Mouse (Mus musculus): ENCODE results near the gene Olfr222. TPM values are rescaled to one million over a fixed set of nuclear protein-coding genes. Genes with fewer than 3 reads are reported as not detected.
A peak's percentile ranks its signal among the peaks of the same experiment; 100 is the strongest.

Gene Olfr222
- polyA plus RNA-seq, 1 experiment from 2014 or later: not detected

GRCm38 (mm10) chr11:59575726-59576125, 309 bp downstream of the Olfr222 start:
- Histone ChIP-seq H3K4me3 (ENCODE audit: low read depth, low read length) (no peak overlapping the region), H3K4me2 (ENCODE audit: low read depth, low read length) (no peak overlapping the region), H3K9me3 (ENCODE audit: low read length) (no peaks in the 10 kb centered on the region), H3K27ac (ENCODE audit: low read depth) (no peak overlapping the region), H3K27me3 (ENCODE audit: insufficient read depth, low read length) (0 out of 2 replicates have a peak, but pooled peaks cover 11% of the 10 kb centered on the region), H3K36me3 (replicated peaks; ENCODE audit: insufficient read depth, low read length) (no peaks in the 10 kb centered on the region), H3K4me1 (ENCODE audit: insufficient read depth) (no peaks in the 10 kb centered on the region), H3K9ac (replicated peaks) (no peak overlapping the region)
- 49% methylated on average over 9 of the region's 9 CpGs for WGBS (ENCODE audit: insufficient replicate concordance)
- ATAC-seq: no peak
- TF ChIP-seq EP300 (IDR thresholded peaks at IDR 0.05; ENCODE audit: low read depth) (no peak), CTCF (IDR thresholded peaks at IDR 0.05; ENCODE audit: low read depth) (no peak)
- no peak for DNase-seq

GRCm38 (mm10) chr11:59569306-59569705, 6.7 kb downstream of the Olfr222 start:
- H3K36me3 ChIP-seq (replicated peaks; ENCODE audit: insufficient read depth, low read length): no peaks in the 10 kb centered on the region
- no peak for ATAC-seq
- H3K27ac ChIP-seq (ENCODE audit: low read depth): no peak overlapping the region
- 0 out of 2 replicates have a peak, but pooled peaks cover 11% of the 10 kb centered on the region for H3K27me3 ChIP-seq (ENCODE audit: insufficient read depth, low read length)
- peak; percentile 27 for DNase-seq
- WGBS (ENCODE audit: insufficient replicate concordance): 42% methylated on average over 3 of the region's 3 CpGs
- H3K9ac ChIP-seq (replicated peaks): no peak overlapping the region
- H3K9me3 ChIP-seq (ENCODE audit: low read length): no peaks in the 10 kb centered on the region
- no peak overlapping the region for H3K4me3 ChIP-seq (ENCODE audit: low read depth, low read length)
- H3K4me1 ChIP-seq (ENCODE audit: insufficient read depth): no peaks in the 10 kb centered on the region
- peak; percentile 73 for TF ChIP-seq CTCF (IDR thresholded peaks at IDR 0.05; ENCODE audit: low read depth)
- TF ChIP-seq EP300 (IDR thresholded peaks at IDR 0.05; ENCODE audit: low read depth): no peak
- H3K4me2 ChIP-seq (ENCODE audit: low read depth, low read length): no peak overlapping the region

DNA sequence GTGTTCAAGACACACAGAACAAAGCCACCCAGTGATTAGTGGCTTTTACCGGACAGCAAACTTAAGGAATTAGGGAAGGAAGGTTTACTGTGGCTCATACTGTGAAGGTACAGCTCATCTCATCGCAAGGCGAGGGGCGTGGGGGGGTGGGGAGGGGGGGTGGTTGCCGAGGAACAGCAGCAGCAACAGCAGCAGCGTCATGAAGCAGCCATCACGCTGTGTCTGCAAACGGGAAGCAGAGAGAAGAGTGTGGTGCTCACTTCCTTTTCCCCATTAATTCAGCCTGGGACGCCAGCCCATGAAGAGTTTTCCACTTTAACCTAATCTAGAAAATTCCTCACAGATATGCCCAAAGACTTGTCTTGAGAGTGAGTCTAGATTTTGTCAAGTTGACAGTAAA, 13.2 kb downstream of the Olfr222 start:
- H3K36me3 ChIP-seq (replicated peaks; ENCODE audit: insufficient read depth, low read length): no peaks in the 10 kb centered on the region
- H3K4me2 ChIP-seq (ENCODE audit: low read depth, low read length): no peak overlapping the region
- no peak overlapping the region for H3K4me3 ChIP-seq (ENCODE audit: low read depth, low read length)
- H3K27ac ChIP-seq (ENCODE audit: low read depth): no peak overlapping the region
- no peaks in the 10 kb centered on the region for H3K4me1 ChIP-seq (ENCODE audit: insufficient read depth)
- H3K9me3 ChIP-seq (ENCODE audit: low read length): no peaks in the 10 kb centered on the region
- no peak overlapping the region for H3K9ac ChIP-seq (replicated peaks)
- ATAC-seq: no peak
- WGBS (ENCODE audit: insufficient replicate concordance): 63% methylated on average over 9 of the region's 9 CpGs
- no peaks in the 10 kb centered on the region for H3K27me3 ChIP-seq (ENCODE audit: insufficient read depth, low read length)
- TF ChIP-seq CTCF (IDR thresholded peaks at IDR 0.05; ENCODE audit: low read depth) (no peak), EP300 (IDR thresholded peaks at IDR 0.05; ENCODE audit: low read depth) (no peak)
- DNase-seq: no peak

- no peak for TF ChIP-seq EP300 (IDR thresholded peaks at IDR 0.05; ENCODE audit: low read depth)
- no peak for TF ChIP-seq CTCF (IDR thresholded peaks at IDR 0.05; ENCODE audit: low read depth)
- no peaks in the 10 kb centered on the region for H3K27me3 ChIP-seq (ENCODE audit: insufficient read depth, low read length)
- WGBS (ENCODE audit: insufficient replicate concordance): 83% methylated on average over 4 of the region's 4 CpGs
- no peak for DNase-seq
- no peaks in the 10 kb centered on the region for H3K9me3 ChIP-seq (ENCODE audit: low read length)
- no peak overlapping the region for H3K4me2 ChIP-seq (ENCODE audit: low read depth, low read length)
- no peak overlapping the region for H3K27ac ChIP-seq (ENCODE audit: low read depth)
- no peaks in the 10 kb centered on the region for H3K4me1 ChIP-seq (ENCODE audit: insufficient read depth)
- no peak for ATAC-seq
- H3K9ac ChIP-seq (replicated peaks): no peak overlapping the region
- H3K36me3 ChIP-seq (replicated peaks; ENCODE audit: insufficient read depth, low read length): no peaks in the 10 kb centered on the region
- H3K4me3 ChIP-seq (ENCODE audit: low read depth, low read length): no peak overlapping the region
These were observed 13.7 kb downstream of the Olfr222 start for GRCm38 (mm10) chr11:59562336-59562735.

- Histone ChIP-seq H3K4me2 (ENCODE audit: low read depth, low read length) (no peak overlapping the region), H3K9me3 (ENCODE audit: low read length) (no peaks in the 10 kb centered on the region), H3K27ac (ENCODE audit: low read depth) (no peak overlapping the region), H3K9ac (replicated peaks) (no peak overlapping the region), H3K27me3 (ENCODE audit: insufficient read depth, low read length) (no peaks in the 10 kb centered on the region), H3K4me1 (ENCODE audit: insufficient read depth) (no peaks in the 10 kb centered on the region), H3K36me3 (replicated peaks; ENCODE audit: insufficient read depth, low read length) (no peaks in the 10 kb centered on the region), H3K4me3 (ENCODE audit: low read depth, low read length) (no peak overlapping the region)
- ATAC-seq: no peak
- DNase-seq: no peak
- 43% methylated on average over 3 of the region's 3 CpGs for WGBS (ENCODE audit: insufficient replicate concordance)
- TF ChIP-seq EP300 (IDR thresholded peaks at IDR 0.05; ENCODE audit: low read depth) (no peak), CTCF (IDR thresholded peaks at IDR 0.05; ENCODE audit: low read depth) (no peak)
These were observed 15.1 kb downstream of the Olfr222 start for GRCm38 (mm10) chr11:59560906-59561305.

GRCm38 (mm10) chr11:59554535-59554934, 21.5 kb downstream of the Olfr222 start:
- 33% methylated on average over 8 of the region's 8 CpGs for WGBS (ENCODE audit: insufficient replicate concordance)
- H3K27me3 ChIP-seq (ENCODE audit: insufficient read depth, low read length): no peaks in the 10 kb centered on the region
- no peak for DNase-seq

GRCm38 (mm10) chr11:59554127-59554526, 21.9 kb downstream of the Olfr222 start:
- H3K4me1 ChIP-seq (ENCODE audit: insufficient read depth): no peaks in the 10 kb centered on the region
- WGBS (ENCODE audit: insufficient replicate concordance): 89% methylated on average over 11 of the region's 11 CpGs
- H3K4me3 ChIP-seq (ENCODE audit: low read depth, low read length): no peak overlapping the region
- no peak overlapping the region for H3K4me2 ChIP-seq (ENCODE audit: low read depth, low read length)
- no peak overlapping the region for H3K27ac ChIP-seq (ENCODE audit: low read depth)
- H3K36me3 ChIP-seq (replicated peaks; ENCODE audit: insufficient read depth, low read length): no peaks in the 10 kb centered on the region
- no peaks in the 10 kb centered on the region for H3K9me3 ChIP-seq (ENCODE audit: low read length)
- no peaks in the 10 kb centered on the region for H3K27me3 ChIP-seq (ENCODE audit: insufficient read depth, low read length)
- TF ChIP-seq CTCF (IDR thresholded peaks at IDR 0.05; ENCODE audit: low read depth): no peak
- ATAC-seq (no peak), DNase-seq (no peak)
- no peak overlapping the region for H3K9ac ChIP-seq (replicated peaks)

More at GRCm38 (mm10) chr11:59554535-59554934, 21.5 kb downstream of the Olfr222 start:
- no peaks in the 10 kb centered on the region for H3K4me1 ChIP-seq (ENCODE audit: insufficient read depth)
- H3K9me3 ChIP-seq (ENCODE audit: low read length): no peaks in the 10 kb centered on the region
- H3K4me3 ChIP-seq (ENCODE audit: low read depth, low read length): no peak overlapping the region
- H3K4me2 ChIP-seq (ENCODE audit: low read depth, low read length): no peak overlapping the region
- H3K27ac ChIP-seq (ENCODE audit: low read depth): no peak overlapping the region
- H3K9ac ChIP-seq (replicated peaks): no peak overlapping the region
- H3K36me3 ChIP-seq (replicated peaks; ENCODE audit: insufficient read depth, low read length): no peaks in the 10 kb centered on the region
- TF ChIP-seq EP300 (IDR thresholded peaks at IDR 0.05; ENCODE audit: low read depth) (no peak), CTCF (IDR thresholded peaks at IDR 0.05; ENCODE audit: low read depth) (no peak)
- no peak for ATAC-seq
